Mouse (Mus musculus) c-Kit-positive CD71-positive TER-119-positive erythroid progenitor cells, embryonic 14.5 days (primary cell): ENCODE results near the gene Ttc34.

Source experiments
- DNase-seq: peaks from one replicate; pipeline ENCODE4 v3.0.0-alpha.2; 2013; ENCODE audit warnings: low spot score

The Ttc34 gene

GRCm38 (mm10) chr4:154897676-154898465 lies 60.6 kb downstream of the Ttc34 start:
- no peak for DNase-seq

- peak; percentile 79 for DNase-seq
Measured at GRCm38 (mm10) chr4:154898506-154899446, 61.5 kb downstream of the Ttc34 start, which contains the start of gene Fam213b. Fam213b (minus strand) TSS chr4:154899135.

- DNase-seq = no peak
Measured at GRCm38 (mm10) chr4:154902371-154902770, 65.1 kb downstream of the Ttc34 start.

- DNase-seq = peak; percentile 92
Measured at GRCm38 (mm10) chr4:154904185-154905071, 67.2 kb downstream of the Ttc34 start.

GRCm38 (mm10) chr4:154907833-154908232 lies 70.6 kb downstream of the Ttc34 start:
- DNase-seq = peak; percentile 87

GRCm38 (mm10) chr4:154908490-154908889 lies 71.2 kb downstream of the Ttc34 start:
- no peak for DNase-seq

- DNase-seq = no peak
Measured at GRCm38 (mm10) chr4:154910606-154911522, 73.6 kb downstream of the Ttc34 start.

- DNase-seq = peak; percentile 77
Measured at GRCm38 (mm10) chr4:154911644-154912043, 74.4 kb downstream of the Ttc34 start.

GRCm38 (mm10) chr4:154913845-154914244 lies 76.6 kb downstream of the Ttc34 start:
- no peak for DNase-seq

GRCm38 (mm10) chr4:154914252-154914651 lies 77.0 kb downstream of the Ttc34 start:
- DNase-seq = no peak

- DNase-seq = no peak
Measured at GRCm38 (mm10) chr4:154914707-154915106, 77.4 kb downstream of the Ttc34 start.

- no peak for DNase-seq
Measured at GRCm38 (mm10) chr4:154915286-154915685, 78.0 kb downstream of the Ttc34 start.

- DNase-seq = no peak
Measured at GRCm38 (mm10) chr4:154916662-154917061, 79.4 kb downstream of the Ttc34 start.
